Mouse (Mus musculus) midbrain, embryonic 16.5 days (tissue): Measurements from ENCODE around the gene Paqr7. TPM values are rescaled to one million over a fixed set of nuclear protein-coding genes. Genes with fewer than 3 reads are reported as not detected.

Experiments
- ATAC-seq: fragments of 200-750 bp; cut with Nextera tagmentation; 2 replicates; pipeline ENCODE4 v1.8.0; 2017; ENCODE audit warnings: moderate TSS enrichment
- H3K27ac ChIP-seq: fragments of 300-500 bp; sonication (generic); 2 replicates; pipeline ENCODE4 v1.5.1; 2014; ENCODE audit warnings: mild to moderate bottlenecking, low read length, mixed read lengths
- H3K27me3 ChIP-seq: fragments of 300-500 bp; sonication (generic); 2 replicates; pipeline ENCODE4 v1.6.1; 2014; ENCODE audit warnings: low read depth, low read length, mixed read lengths; ENCODE audit not compliant: control insufficient read depth, insufficient read depth
- H3K36me3 ChIP-seq: fragments of 300-500 bp; sonication (generic); 2 replicates; pipeline ENCODE4 v1.6.1; 2014; ENCODE audit warnings: mild to moderate bottlenecking, low read length, moderate library complexity, mixed read lengths; ENCODE audit not compliant: control insufficient read depth, insufficient read depth
- H3K4me1 ChIP-seq: fragments of 300-500 bp; sonication (generic); 2 replicates; pipeline ENCODE4 v1.6.1; 2014; ENCODE audit warnings: mild to moderate bottlenecking, low read length, mixed read lengths; ENCODE audit not compliant: control insufficient read depth, insufficient read depth
- H3K4me2 ChIP-seq: fragments of 300-500 bp; sonication (generic); 2 replicates; pipeline ENCODE4 v1.6.1; 2014; ENCODE audit warnings: mild to moderate bottlenecking, low read length, mixed read lengths
- H3K4me3 ChIP-seq: fragments of 300-500 bp; sonication (generic); 2 replicates; pipeline ENCODE4 v1.5.1; 2014; ENCODE audit warnings: low read depth, mild to moderate bottlenecking, low read length, moderate library complexity, mixed read lengths
- H3K9ac ChIP-seq: fragments of 300-500 bp; sonication (generic); 2 replicates; pipeline ENCODE4 v1.6.1; 2014; ENCODE audit warnings: low read depth, low read length, mixed read lengths
- H3K9me3 ChIP-seq: fragments of 300-500 bp; sonication (generic); replicated peaks from 2 replicates; pipeline ENCODE4 v1.6.1; 2014; ENCODE audit warnings: mild to moderate bottlenecking, low read length, mixed read lengths; ENCODE audit not compliant: control insufficient read depth, poor library complexity, severe bottlenecking
- WGBS: fragments of 180-500 bp; shearing (Covaris S2); extraction: QIAGEN DNeasy Blood & Tissue Kit; methylation state at CpG from one replicate; pipeline ENCODE4 v1.1.7; 2014; 5-methylcytosine and 5-hydroxymethylcytosine counted together
- polyA plus RNA-seq: library from polyadenylated mRNA; unstranded; fragments of >200 nt; fragmentation: Nextera tagmentation; extraction: Ambion mirVana; gene quantifications from 2 replicates; pipeline ENCODE4 v1.2.1, GENCODE M21; 2015

Gene Paqr7
- polyA plus RNA-seq, 1 experiment from 2014 or later, result 36.2 TPM

DNA sequence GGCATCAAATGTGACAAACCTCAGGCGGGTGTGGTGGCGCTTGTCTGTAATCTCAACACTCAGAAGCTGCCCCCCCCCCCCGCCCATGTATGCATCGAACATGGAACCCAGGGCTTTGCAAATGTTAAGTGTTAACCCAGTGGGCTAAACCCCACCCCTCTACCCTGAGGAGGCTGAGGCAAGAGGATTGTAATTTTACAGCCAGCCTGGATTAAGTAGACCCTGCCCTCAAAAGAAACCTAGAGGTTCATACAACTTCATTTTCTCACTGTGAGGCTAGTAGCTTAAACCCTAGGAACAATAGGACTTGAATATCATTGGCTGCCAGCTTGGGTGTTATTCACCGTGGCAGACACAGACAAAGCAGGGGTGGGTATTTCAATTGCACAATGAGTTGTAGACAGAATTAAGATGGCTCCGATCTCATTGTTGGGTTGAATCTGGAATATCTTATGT is 27.1 kb upstream of the Paqr7 start:
- H3K27me3 ChIP-seq, result no peaks in the 10 kb centered on the region
- peak overlapping the region; percentile 86 for H3K4me2 ChIP-seq
- WGBS, result under 1% methylated on average over 6 of the region's 6 CpGs
- H3K4me3 ChIP-seq, result peak overlapping the region; percentile 90
- peak overlapping the region; percentile 99 for H3K9ac ChIP-seq
- peaks cover 20% of the 10 kb centered on the region for H3K36me3 ChIP-seq
- peaks cover 54% of the 10 kb centered on the region for H3K4me1 ChIP-seq
- H3K9me3 ChIP-seq, result no peaks in the 10 kb centered on the region
- ATAC-seq, result peak; percentile 29; the same call in 1 of the 2 replicates
- H3K27ac ChIP-seq, result peak overlapping the region; percentile 99

DNA sequence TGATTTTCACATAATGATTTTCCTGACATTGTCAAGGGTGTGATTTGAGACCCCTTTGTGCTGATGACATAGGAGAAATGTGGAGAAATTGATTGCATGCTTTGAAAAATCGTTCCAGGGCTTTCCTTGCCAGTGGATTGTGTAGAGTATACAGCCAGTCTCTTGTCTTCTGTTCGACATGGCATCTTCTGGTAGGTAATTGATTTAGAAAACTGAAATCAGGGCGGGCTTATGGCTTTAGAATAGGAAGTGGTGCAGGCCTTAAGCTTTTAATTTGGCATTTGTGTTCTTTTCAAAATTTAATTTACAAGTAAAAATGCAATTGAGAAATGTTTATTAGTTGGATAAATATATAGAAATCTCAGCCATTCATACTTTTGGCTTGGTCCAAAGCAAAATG is 26.5 kb upstream of the Paqr7 start:
- peak overlapping the region; percentile 99 for H3K27ac ChIP-seq
- peak overlapping the region; percentile 99 for H3K9ac ChIP-seq
- H3K4me2 ChIP-seq, result peak overlapping the region; percentile 86
- peaks cover 57% of the 10 kb centered on the region for H3K4me1 ChIP-seq
- peaks cover 26% of the 10 kb centered on the region for H3K36me3 ChIP-seq
- WGBS, result 16% methylated on average over 3 of the region's 3 CpGs
- no peak for ATAC-seq
- no peaks in the 10 kb centered on the region for H3K27me3 ChIP-seq
- no peaks in the 10 kb centered on the region for H3K9me3 ChIP-seq
- H3K4me3 ChIP-seq, result peak overlapping the region; percentile 90

DNA sequence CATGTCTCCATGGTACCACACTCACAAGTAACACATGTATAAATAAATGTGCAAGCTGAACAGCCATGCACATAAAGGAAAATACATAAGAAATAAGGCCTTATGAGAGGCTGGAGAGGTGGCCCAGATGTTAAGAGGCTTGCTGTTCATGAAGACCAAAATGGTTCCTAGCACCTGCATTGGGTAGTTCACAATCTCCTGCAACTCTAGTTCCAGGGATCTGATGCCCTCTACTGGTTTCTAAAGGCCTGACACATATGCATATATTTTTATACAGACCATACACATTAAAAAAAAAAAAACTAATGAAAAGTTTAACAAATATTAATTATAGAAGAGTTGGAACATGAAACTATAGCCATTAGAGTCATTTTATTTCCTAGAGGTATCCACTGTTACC is 25.0 kb upstream of the Paqr7 start:
- Histone ChIP-seq H3K4me1 (peaks cover 42% of the 10 kb centered on the region), H3K9me3 (no peaks in the 10 kb centered on the region), H3K4me3 (peak overlapping the region; percentile 90), H3K27ac (peak overlapping the region; percentile 64; the same call in 1 of the 2 replicates), H3K4me2 (peak overlapping the region; percentile 86), H3K36me3 (peaks cover 34% of the 10 kb centered on the region), H3K9ac (peak overlapping the region; percentile 69), H3K27me3 (no peaks in the 10 kb centered on the region)
- no peak for ATAC-seq

DNA sequence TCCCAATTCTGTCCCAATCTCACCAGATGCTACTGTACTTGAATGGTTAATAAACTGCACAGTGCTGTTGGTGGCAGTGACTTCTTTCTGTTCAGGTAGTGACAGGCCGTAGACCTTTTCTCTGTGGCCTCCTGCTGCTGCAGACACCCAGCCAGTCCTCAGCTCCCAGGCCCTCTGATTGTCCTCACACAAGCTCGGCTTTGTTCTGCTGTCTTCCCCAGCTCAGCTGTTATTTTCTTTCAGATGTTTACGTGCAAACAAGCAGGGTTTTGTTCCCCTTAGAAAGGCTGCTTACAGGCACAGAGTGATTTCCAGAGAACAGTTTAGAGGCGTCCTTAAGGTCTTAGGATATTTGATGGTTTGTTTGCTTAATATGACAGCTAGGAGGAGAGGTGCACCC is 22.7 kb upstream of the Paqr7 start:
- WGBS, result 55% methylated on average over 4 of the region's 4 CpGs
- Histone ChIP-seq H3K4me2 (no peak overlapping the region; the same call in 1 of the 2 replicates), H3K36me3 (peaks cover 34% of the 10 kb centered on the region), H3K9ac (peak overlapping the region; percentile 15; the same call in 1 of the 2 replicates), H3K4me1 (peaks cover 44% of the 10 kb centered on the region), H3K4me3 (no peak overlapping the region; the same call in 1 of the 2 replicates), H3K27me3 (no peaks in the 10 kb centered on the region), H3K9me3 (no peaks in the 10 kb centered on the region), H3K27ac (peak overlapping the region; percentile 65)
- ATAC-seq, result no peak

DNA sequence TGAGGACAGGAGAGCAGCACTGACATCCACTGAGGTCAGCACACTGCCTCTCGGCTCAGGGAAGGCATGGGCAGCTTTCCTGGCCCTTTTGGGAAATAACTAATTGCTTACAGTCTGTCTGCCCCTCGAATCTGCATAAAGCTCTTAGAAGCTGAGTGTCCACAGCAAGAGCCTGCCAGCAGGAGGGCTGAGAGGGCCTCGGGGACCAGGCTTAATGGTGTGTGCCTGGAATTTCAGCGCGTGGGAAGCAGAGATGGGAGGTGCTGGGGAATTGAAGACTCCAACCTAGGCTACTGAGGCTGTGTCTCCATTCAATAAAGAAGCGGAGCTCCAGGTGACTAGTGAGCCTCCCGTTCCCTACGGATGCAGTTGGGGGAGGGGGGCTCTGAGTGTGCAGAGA is 22.3 kb upstream of the Paqr7 start:
- H3K9ac ChIP-seq, result peak overlapping the region; percentile 1; the same call in 1 of the 2 replicates
- H3K4me2 ChIP-seq, result peak overlapping the region; percentile 2; the same call in 1 of the 2 replicates
- no peaks in the 10 kb centered on the region for H3K9me3 ChIP-seq
- 23% methylated on average over 8 of the region's 8 CpGs for WGBS
- peaks cover 44% of the 10 kb centered on the region for H3K4me1 ChIP-seq
- H3K27me3 ChIP-seq, result no peaks in the 10 kb centered on the region
- H3K4me3 ChIP-seq, result no peak overlapping the region; the same call in 1 of the 2 replicates
- no peak for ATAC-seq
- peaks cover 34% of the 10 kb centered on the region for H3K36me3 ChIP-seq
- peak overlapping the region; percentile 65 for H3K27ac ChIP-seq

DNA sequence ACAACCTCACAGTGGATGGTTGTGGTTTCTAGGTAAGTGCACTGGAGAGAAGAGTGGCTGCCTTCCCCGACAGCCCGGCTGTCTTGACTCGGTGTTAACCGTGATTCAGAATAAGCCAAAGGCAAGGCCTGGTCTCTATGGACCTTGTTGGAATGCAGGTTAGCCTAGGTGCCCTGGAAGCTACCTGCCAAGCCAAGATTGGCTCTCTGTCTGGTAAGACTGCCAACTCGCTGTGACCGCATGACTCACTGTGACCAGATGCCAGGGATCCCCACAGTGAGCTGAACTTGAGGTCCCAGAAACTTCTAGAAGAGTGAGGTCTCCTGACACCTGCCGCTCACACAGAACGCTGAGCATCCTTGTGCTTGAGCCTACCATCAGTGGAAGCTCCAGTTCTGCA is 19.6 kb upstream of the Paqr7 start:
- no peaks in the 10 kb centered on the region for H3K27me3 ChIP-seq
- no peak for ATAC-seq
- H3K9me3 ChIP-seq, result no peaks in the 10 kb centered on the region
- WGBS, result 89% methylated on average over 8 of the region's 8 CpGs
- no peak overlapping the region for H3K9ac ChIP-seq
- H3K4me1 ChIP-seq, result peaks cover 35% of the 10 kb centered on the region
- H3K36me3 ChIP-seq, result peaks cover 26% of the 10 kb centered on the region
- no peak overlapping the region for H3K4me2 ChIP-seq
- H3K27ac ChIP-seq, result peak overlapping the region; percentile 66
- H3K4me3 ChIP-seq, result no peak overlapping the region

DNA sequence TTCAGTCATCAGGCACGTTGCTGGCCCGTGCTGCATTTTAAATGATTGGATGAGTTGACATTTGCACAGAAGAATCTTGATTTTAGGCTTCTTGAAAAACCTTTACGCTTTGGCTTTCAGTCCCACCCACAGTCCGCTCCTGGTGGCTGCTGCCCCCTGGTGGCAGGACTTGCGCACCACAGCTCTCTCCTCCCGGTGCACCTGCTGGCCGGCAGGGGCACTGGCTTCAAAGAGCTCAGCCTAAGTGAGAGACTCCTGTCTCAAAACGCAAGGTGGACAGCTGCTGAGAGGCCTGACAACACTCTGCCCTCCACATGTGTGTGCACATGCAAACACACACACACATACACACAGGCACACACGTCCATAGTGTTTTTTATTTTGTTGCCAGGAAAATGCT is 18.5 kb upstream of the Paqr7 start:
- ATAC-seq, result peak; percentile 57
- Histone ChIP-seq H3K27ac (peak overlapping the region; percentile 66), H3K9ac (no peak overlapping the region), H3K9me3 (no peaks in the 10 kb centered on the region), H3K27me3 (no peaks in the 10 kb centered on the region), H3K4me2 (no peak overlapping the region), H3K36me3 (peaks cover 22% of the 10 kb centered on the region), H3K4me1 (peaks cover 23% of the 10 kb centered on the region), H3K4me3 (no peak overlapping the region)
- 4% methylated on average over 9 of the region's 9 CpGs for WGBS

DNA sequence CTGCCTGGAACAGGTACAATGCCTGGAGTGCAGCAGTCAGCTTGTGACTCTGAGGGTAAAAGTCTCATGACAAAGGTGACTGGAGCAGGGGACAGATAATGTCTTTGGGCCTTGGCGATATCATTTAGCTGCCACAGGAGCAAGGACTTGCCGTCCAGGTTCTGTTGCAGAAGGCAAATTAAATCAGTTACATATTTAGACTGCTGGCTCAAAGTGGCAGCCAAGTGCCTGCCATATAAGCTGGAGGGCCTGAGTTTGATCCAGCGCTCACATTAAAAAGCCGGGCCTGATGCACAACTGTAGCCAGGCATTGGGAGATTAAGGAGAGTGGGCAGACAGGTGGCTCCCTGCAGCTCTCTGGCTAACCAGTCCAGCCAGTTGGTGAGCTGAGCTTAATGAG is 16.7 kb upstream of the Paqr7 start:
- Histone ChIP-seq H3K4me3 (no peak overlapping the region), H3K27me3 (no peaks in the 10 kb centered on the region), H3K4me2 (no peak overlapping the region), H3K9ac (no peak overlapping the region), H3K4me1 (peaks cover 17% of the 10 kb centered on the region), H3K36me3 (peaks cover 10% of the 10 kb centered on the region), H3K27ac (no peak overlapping the region), H3K9me3 (no peaks in the 10 kb centered on the region)
- 89% methylated on average over 4 of the region's 4 CpGs for WGBS
- ATAC-seq, result no peak

DNA sequence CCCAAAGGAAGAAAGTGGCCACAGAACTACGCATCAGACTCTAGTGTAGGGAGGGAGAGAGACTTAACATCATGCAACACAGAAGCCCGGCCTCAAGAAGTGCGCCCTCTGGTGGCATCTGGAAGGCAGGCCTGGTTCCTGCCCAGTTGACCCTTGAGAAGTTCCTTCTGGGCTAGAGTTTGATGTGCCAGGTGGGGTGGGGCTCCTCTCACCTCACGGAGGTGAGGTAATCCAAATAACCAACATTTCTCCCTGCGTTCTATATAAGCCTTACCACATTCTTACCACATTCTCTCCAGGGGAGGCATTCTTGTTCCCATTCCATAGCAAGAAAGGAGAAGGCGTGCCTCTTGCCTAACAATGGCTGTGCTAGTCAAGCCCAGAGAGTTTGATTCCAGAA is 15.6 kb upstream of the Paqr7 start:
- H3K9me3 ChIP-seq, result no peaks in the 10 kb centered on the region
- 0 out of 2 replicates have a peak, but pooled peaks cover 1% of the 10 kb centered on the region for H3K36me3 ChIP-seq
- H3K27ac ChIP-seq, result no peak overlapping the region
- no peak overlapping the region for H3K9ac ChIP-seq
- WGBS, result 23% methylated on average over 6 of the region's 6 CpGs
- H3K4me1 ChIP-seq, result peaks cover 16% of the 10 kb centered on the region
- no peak for ATAC-seq
- no peak overlapping the region for H3K4me3 ChIP-seq
- H3K4me2 ChIP-seq, result no peak overlapping the region
- no peaks in the 10 kb centered on the region for H3K27me3 ChIP-seq
